Mouse (Mus musculus) hindbrain, embryonic 10.5 days (tissue): ENCODE measurements around the gene Prodh2. TPM values are rescaled to one million over a fixed set of nuclear protein-coding genes. Genes with fewer than 3 reads are reported as not detected.
A peak's percentile ranks its signal among the peaks of the same experiment; 100 is the strongest.
"Not testable (repeated sequence)": the region's sequence is repeated elsewhere in the genome, so short reads cannot be mapped to it uniquely, and the experiment has no call there.

ENCODE experiments used
- DNase-seq: peaks from one replicate; pipeline ENCODE4 v3.0.0-alpha.2; 2017; ENCODE audit warnings: low spot score
- H3K27ac ChIP-seq: fragments of 300-500 bp; sonication (generic); 2 replicates; pipeline ENCODE4 v1.5.1; 2016; ENCODE audit warnings: mild to moderate bottlenecking, moderate library complexity
- H3K27me3 ChIP-seq: fragments of 300-500 bp; sonication (generic); 2 replicates; pipeline ENCODE4 v1.6.1; 2016; ENCODE audit warnings: mild to moderate bottlenecking; ENCODE audit not compliant: poor library complexity, insufficient read depth, severe bottlenecking
- H3K36me3 ChIP-seq: fragments of 300-500 bp; sonication (generic); 2 replicates; pipeline ENCODE4 v1.6.1; 2016; ENCODE audit warnings: mild to moderate bottlenecking, moderate library complexity
- H3K4me1 ChIP-seq: fragments of 300-500 bp; sonication (generic); replicated peaks from 2 replicates; pipeline ENCODE4 v1.6.1; 2016; ENCODE audit warnings: mild to moderate bottlenecking
- H3K4me3 ChIP-seq: fragments of 300-500 bp; sonication (generic); 2 replicates; pipeline ENCODE4 v1.5.1; 2016; ENCODE audit warnings: mild to moderate bottlenecking, moderate library complexity
- H3K9me3 ChIP-seq: fragments of 300-500 bp; sonication (generic); 2 replicates; pipeline ENCODE4 v1.6.1; 2016; ENCODE audit warnings: mild to moderate bottlenecking, moderate library complexity
- WGBS: fragments of 180-500 bp; shearing (Covaris S2); methylation state at CpG from one replicate; pipeline ENCODE4 v1.1.7; 2016; 5-methylcytosine and 5-hydroxymethylcytosine counted together
- polyA plus RNA-seq: library from polyadenylated mRNA; unstranded; fragments of >200 nt; fragmentation: Nextera tagmentation; extraction: Ambion mirVana; gene quantifications from 2 replicates; pipeline ENCODE4 v1.2.1, GENCODE M21; 2016

Prodh2 gene
- polyA plus RNA-seq, 1 experiment from 2014 or later, result not detected

GRCm38 (mm10) chr7:30459484-30459883 is 33.9 kb upstream of the Prodh2 start:
- H3K27ac ChIP-seq, result 0 out of 2 replicates have a peak overlapping the region, but pooled peaks have one; percentile 47

GRCm38 (mm10) chr7:30463568-30463967 is 29.9 kb upstream of the Prodh2 start:
- DNase-seq, result no peak
- no peaks in the 10 kb centered on the region for H3K36me3 ChIP-seq
- peaks cover 100% of the 10 kb centered on the region for H3K27me3 ChIP-seq
- no peak overlapping the region for H3K4me3 ChIP-seq
- no peaks in the 10 kb centered on the region for H3K9me3 ChIP-seq
- H3K4me1 ChIP-seq, result peaks cover 29% of the 10 kb centered on the region
- H3K27ac ChIP-seq, result no peak overlapping the region
- WGBS, result 21% methylated on average over 7 of the region's 7 CpGs

More at GRCm38 (mm10) chr7:30459484-30459883, 33.9 kb upstream of the Prodh2 start:
- peak overlapping the region; percentile 11; the same call in 1 of the 2 replicates for H3K4me3 ChIP-seq
- no peaks in the 10 kb centered on the region for H3K36me3 ChIP-seq
- H3K27me3 ChIP-seq, result peaks cover 100% of the 10 kb centered on the region
- DNase-seq, result no peak
- 33% methylated on average over 6 of the region's 6 CpGs for WGBS
- no peaks in the 10 kb centered on the region for H3K9me3 ChIP-seq
- H3K4me1 ChIP-seq, result peaks cover 38% of the 10 kb centered on the region

GRCm38 (mm10) chr7:30463996-30464395 is 29.4 kb upstream of the Prodh2 start:
- H3K4me3 ChIP-seq, result no peak overlapping the region
- H3K9me3 ChIP-seq, result no peaks in the 10 kb centered on the region
- H3K36me3 ChIP-seq, result no peaks in the 10 kb centered on the region
- no peak overlapping the region for H3K27ac ChIP-seq
- H3K4me1 ChIP-seq, result peaks cover 26% of the 10 kb centered on the region
- no peak for DNase-seq
- H3K27me3 ChIP-seq, result peaks cover 98% of the 10 kb centered on the region
- 25% methylated on average over 4 of the region's 4 CpGs for WGBS

GRCm38 (mm10) chr7:30464816-30465300 is 28.6 kb upstream of the Prodh2 start:
- Histone ChIP-seq H3K4me3 (no peak overlapping the region), H3K4me1 (peaks cover 18% of the 10 kb centered on the region)
- WGBS, result 13% methylated on average over 6 of the region's 6 CpGs

DNA sequence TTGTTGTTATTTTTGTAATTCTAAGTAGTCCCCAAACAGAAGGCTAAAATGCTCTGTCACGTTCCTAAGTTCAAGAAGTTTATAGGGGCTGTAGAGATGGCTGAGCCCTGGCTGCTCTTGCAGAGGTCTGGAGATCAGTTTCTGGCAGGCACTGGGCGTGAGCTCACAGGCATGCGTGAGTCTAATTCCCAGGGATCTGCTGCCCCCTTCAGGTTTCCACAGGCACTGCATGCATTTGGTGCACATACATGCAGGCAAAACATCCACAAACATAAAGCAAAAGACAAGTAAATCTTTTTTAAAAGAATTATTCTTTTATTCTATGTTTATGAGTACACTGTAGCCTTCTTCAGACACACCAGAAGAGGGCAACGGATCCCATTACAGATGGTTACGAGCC is 21.0 kb upstream of the Prodh2 start:
- Histone ChIP-seq H3K27ac (no peak overlapping the region), H3K4me1 (peaks cover 4% of the 10 kb centered on the region), H3K27me3 (peaks cover 22% of the 10 kb centered on the region), H3K9me3 (peaks cover 3% of the 10 kb centered on the region; the same call in 1 of the 2 replicates), H3K4me3 (no peak overlapping the region), H3K36me3 (no peaks in the 10 kb centered on the region)
- DNase-seq, result peak; percentile 49
- WGBS, result 48% methylated on average over 5 of the region's 5 CpGs

More at GRCm38 (mm10) chr7:30464816-30465300, 28.6 kb upstream of the Prodh2 start:
- Histone ChIP-seq H3K27me3 (peaks cover 89% of the 10 kb centered on the region), H3K9me3 (no peaks in the 10 kb centered on the region), H3K27ac (no peak overlapping the region), H3K36me3 (no peaks in the 10 kb centered on the region)
- no peak for DNase-seq

- Histone ChIP-seq H3K4me3 (no peak overlapping the region), H3K9me3 (peaks cover 3% of the 10 kb centered on the region; the same call in 1 of the 2 replicates), H3K27me3 (peaks cover 22% of the 10 kb centered on the region), H3K36me3 (no peaks in the 10 kb centered on the region), H3K27ac (no peak overlapping the region), H3K4me1 (peaks cover 10% of the 10 kb centered on the region)
- no peak for DNase-seq
- WGBS, result 73% methylated on average over 4 of the region's 4 CpGs
Observed at GRCm38 (mm10) chr7:30474999-30475398, 18.4 kb upstream of the Prodh2 start.

DNA sequence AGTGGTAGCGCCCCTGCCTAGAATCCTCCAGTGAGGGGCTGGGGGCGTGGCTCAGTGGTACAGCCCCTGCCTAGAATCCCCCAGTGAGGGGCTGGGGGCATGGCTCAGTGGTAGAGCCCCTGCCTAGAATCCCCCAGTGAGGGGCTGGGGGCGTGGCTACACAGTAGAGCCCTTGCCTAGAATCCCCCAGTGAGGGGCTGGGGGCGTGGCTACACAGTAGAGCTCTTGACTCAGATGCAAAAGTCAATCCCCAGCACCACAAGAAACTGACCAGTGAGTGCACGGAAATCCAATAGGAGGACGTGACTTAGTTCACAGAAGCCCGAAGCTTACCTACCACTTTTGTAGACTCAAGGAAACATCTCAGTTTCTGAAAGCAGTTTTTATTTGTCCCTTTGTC is 17.3 kb upstream of the Prodh2 start:
- DNase-seq, H3K4me3 ChIP-seq, H3K36me3 ChIP-seq, H3K27ac ChIP-seq, H3K9me3 ChIP-seq: not testable (repeated sequence)
- Histone ChIP-seq H3K27me3 (peaks cover 17% of the 10 kb centered on the region), H3K4me1 (peaks cover 10% of the 10 kb centered on the region)
- 91% methylated on average over 7 of the region's 7 CpGs for WGBS

DNA sequence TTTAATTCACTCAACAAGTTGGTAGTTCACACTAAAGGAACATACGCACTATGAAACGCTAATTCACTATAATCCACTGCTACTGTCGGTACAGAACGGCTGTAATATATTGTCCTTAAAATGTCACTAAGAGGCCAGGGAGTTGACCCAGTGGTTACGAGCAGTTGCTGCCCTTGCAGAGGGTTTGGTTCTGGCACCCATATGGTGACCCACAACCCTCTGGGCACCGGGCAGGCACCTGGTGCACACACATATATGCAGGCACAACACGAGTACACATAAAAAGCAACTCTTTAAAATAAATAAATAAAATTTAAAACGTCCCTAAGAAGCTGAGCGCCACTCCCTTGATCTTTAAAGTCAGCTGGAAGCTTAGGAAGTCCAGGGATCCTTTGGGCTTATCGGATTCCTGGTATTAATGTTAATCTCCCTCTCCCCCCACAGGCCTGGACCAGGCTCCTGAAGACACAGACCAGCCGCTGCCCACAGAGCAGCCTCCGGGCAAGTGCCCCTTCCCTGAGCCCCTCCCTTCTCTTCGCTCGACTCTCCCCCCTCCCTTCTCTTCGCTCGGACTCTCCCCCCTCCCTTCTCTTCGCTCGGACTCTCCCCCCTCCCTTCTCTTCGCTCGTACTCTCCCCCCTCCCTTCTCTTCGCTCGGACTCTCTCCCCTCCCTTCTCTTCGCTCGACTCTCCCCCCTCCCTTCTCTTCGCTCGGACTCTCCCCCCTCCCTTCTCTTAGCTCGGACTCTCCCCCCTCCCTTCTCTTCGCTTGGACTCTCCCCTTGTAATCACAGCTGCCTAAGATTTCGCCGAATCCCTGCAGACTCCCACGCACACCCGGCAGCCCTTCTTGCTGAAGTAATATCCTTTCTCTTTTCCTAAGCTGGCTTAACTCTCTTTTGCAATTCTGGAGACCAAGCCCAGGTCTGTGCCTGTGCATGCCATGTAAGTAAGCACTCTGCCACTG is 15.7 kb upstream of the Prodh2 start:
- H3K9me3 ChIP-seq, result no peaks in the 10 kb centered on the region
- H3K36me3 ChIP-seq, result no peaks in the 10 kb centered on the region
- peaks cover 10% of the 10 kb centered on the region for H3K4me1 ChIP-seq
- H3K27me3 ChIP-seq, result peaks cover 19% of the 10 kb centered on the region
- H3K27ac ChIP-seq, result peak overlapping the region; percentile 62
- H3K4me3 ChIP-seq, result peak overlapping the region; percentile 47
- WGBS, result 12% methylated on average over 32 of the region's 32 CpGs
- peak; percentile 42 for DNase-seq

- Histone ChIP-seq H3K4me1 (no peaks in the 10 kb centered on the region), H3K9me3 (no peaks in the 10 kb centered on the region), H3K27me3 (peaks cover 13% of the 10 kb centered on the region), H3K36me3 (no peaks in the 10 kb centered on the region), H3K27ac (no peak overlapping the region), H3K4me3 (no peak overlapping the region)
- WGBS, result 18% methylated on average over 8 of the region's 8 CpGs
- peak; percentile 61 for DNase-seq
Observed at GRCm38 (mm10) chr7:30484250-30484649, 9.2 kb upstream of the Prodh2 start.

DNA sequence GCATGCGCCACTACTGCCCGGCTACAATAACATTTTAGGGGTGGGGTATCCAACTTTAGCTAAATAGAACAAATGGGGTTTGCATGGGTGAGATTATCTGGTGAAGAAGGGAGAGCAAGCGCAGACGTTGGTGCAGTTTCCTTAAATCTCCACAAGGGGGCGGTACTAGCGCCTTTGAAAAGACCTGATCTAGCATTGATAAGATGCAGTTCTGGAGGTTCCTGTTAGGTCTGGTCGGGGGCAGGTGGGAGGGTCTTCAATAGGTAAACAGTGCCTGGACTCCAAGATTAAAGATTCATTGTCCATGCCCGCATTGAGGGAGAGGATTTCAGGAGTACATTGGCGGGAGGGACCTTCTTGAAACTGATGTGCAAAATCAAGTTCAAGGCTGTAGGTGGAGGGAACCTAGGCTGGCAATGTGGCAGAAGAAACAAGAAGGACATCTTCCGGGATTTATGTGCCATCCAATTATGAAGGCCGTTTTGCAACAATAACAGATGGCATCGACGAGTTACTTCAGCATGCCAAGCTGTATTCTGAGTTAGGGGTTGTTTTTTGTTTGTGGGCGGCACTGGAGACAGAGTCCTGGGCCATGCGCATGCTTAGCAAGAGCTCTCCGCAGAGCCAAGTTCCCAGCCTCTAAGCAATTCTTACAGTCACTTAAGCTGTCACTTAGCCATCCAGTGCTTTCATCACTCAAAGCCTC is 3.0 kb upstream of the Prodh2 start:
- Histone ChIP-seq H3K27ac (no peak overlapping the region), H3K27me3 (peaks cover 5% of the 10 kb centered on the region; the same call in 1 of the 2 replicates), H3K4me1 (peaks cover 4% of the 10 kb centered on the region; the same call in 1 of the 2 replicates), H3K36me3 (no peaks in the 10 kb centered on the region), H3K4me3 (no peak overlapping the region), H3K9me3 (no peaks in the 10 kb centered on the region)
- WGBS, result 33% methylated on average over 16 of the region's 16 CpGs
- DNase-seq, result peak; percentile 49

DNA sequence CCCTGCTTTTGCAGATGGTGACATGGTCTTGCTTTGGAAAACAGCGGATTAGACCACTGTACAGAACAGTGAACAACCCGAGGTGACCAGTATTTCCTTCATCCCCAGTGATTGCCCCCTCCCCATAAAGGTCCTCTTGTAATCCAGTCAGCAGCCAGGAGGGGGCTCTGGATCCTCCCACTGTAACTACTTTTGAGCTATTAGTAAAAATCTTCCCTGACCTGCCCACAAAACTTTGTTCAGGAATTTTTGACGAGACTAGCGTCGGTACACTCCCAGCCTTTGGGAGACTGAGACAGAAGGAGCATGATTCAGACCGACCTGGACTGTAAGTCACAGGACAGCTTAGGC is 2.5 kb upstream of the Prodh2 start:
- DNase-seq, result no peak
- Histone ChIP-seq H3K9me3 (no peaks in the 10 kb centered on the region), H3K36me3 (no peaks in the 10 kb centered on the region), H3K27ac (no peak overlapping the region), H3K4me3 (no peak overlapping the region), H3K27me3 (peaks cover 5% of the 10 kb centered on the region; the same call in 1 of the 2 replicates), H3K4me1 (peaks cover 4% of the 10 kb centered on the region; the same call in 1 of the 2 replicates)
- 20% methylated on average over 6 of the region's 6 CpGs for WGBS

GRCm38 (mm10) chr7:30492765-30493164 is 657 bp upstream of the Prodh2 start:
- Histone ChIP-seq H3K4me1 (peaks cover 4% of the 10 kb centered on the region; the same call in 1 of the 2 replicates), H3K4me3 (no peak overlapping the region), H3K27me3 (peaks cover 5% of the 10 kb centered on the region; the same call in 1 of the 2 replicates), H3K36me3 (no peaks in the 10 kb centered on the region), H3K9me3 (no peaks in the 10 kb centered on the region), H3K27ac (no peak overlapping the region)
- DNase-seq, result peak; percentile 81
- 24% methylated on average over 4 of the region's 4 CpGs for WGBS
